Mouse (Mus musculus): ENCODE measurements at regions not wholly inside any gene's neighbourhood (a gene's known extent, or its start where the extent isn't known, plus 50 kb on each side); places are given as distances from the start of the nearest gene placed in this dataset.
"Not testable (repeated sequence)": the region's sequence is repeated elsewhere in the genome, so short reads cannot be mapped to it uniquely, and the experiment has no call there.

GRCm38 (mm10) chr12:69524337-69525035, 58.3 kb downstream of the Vcpkmt start:
- no peak for DNase-seq

- no peak for DNase-seq
Measured at GRCm38 (mm10) chr12:69519869-69520268, 63.0 kb downstream of the Vcpkmt start.

GRCm38 (mm10) chr12:69519028-69519427, 63.8 kb downstream of the Vcpkmt start:
- DNase-seq, result no peak

- no peak for DNase-seq
Measured at GRCm38 (mm10) chr12:69517616-69518015, 65.2 kb downstream of the Vcpkmt start.

GRCm38 (mm10) chr12:69516314-69516916, 66.4 kb downstream of the Vcpkmt start:
- peak; percentile 70 for DNase-seq

- no peak for DNase-seq
Measured at GRCm38 (mm10) chr12:69515850-69516249, 67.0 kb downstream of the Vcpkmt start.

GRCm38 (mm10) chr12:69515117-69515516, 67.7 kb downstream of the Vcpkmt start:
- DNase-seq, result no peak

- no peak for DNase-seq
Measured at GRCm38 (mm10) chr12:69513166-69513565, 69.7 kb downstream of the Vcpkmt start.

- DNase-seq, result no peak
Measured at GRCm38 (mm10) chr12:69510736-69511135, 72.1 kb downstream of the Vcpkmt start.

- not testable (repeated sequence) for DNase-seq
Measured at GRCm38 (mm10) chr12:69509180-69509579, 73.6 kb downstream of the Vcpkmt start.

GRCm38 (mm10) chr12:69507906-69508305, 74.9 kb downstream of the Vcpkmt start:
- no peak for DNase-seq

GRCm38 (mm10) chr12:69507333-69507732, 75.5 kb downstream of the Vcpkmt start:
- no peak for DNase-seq

GRCm38 (mm10) chr12:69502706-69503070, 80.1 kb downstream of the Vcpkmt start:
- DNase-seq, result no peak

- peak; percentile 81 for DNase-seq
Measured at GRCm38 (mm10) chr12:69501783-69502705, 80.8 kb downstream of the Vcpkmt start.

- DNase-seq, result no peak
Measured at GRCm38 (mm10) chr12:69501346-69501730, 81.5 kb downstream of the Vcpkmt start.

- DNase-seq, result peak; percentile 22
Measured at GRCm38 (mm10) chr12:69500600-69501345, 82.1 kb downstream of the Vcpkmt start.

- DNase-seq, result no peak
Measured at GRCm38 (mm10) chr12:69497121-69497520, 85.7 kb downstream of the Vcpkmt start.

GRCm38 (mm10) chr12:69496341-69496904, 86.4 kb downstream of the Vcpkmt start:
- no peak for DNase-seq

- no peak for DNase-seq
Measured at GRCm38 (mm10) chr12:69495776-69496175, 87.1 kb downstream of the Vcpkmt start.

- DNase-seq, result no peak
Measured at GRCm38 (mm10) chr12:69494648-69495047, 88.2 kb downstream of the Vcpkmt start.

- no peak for DNase-seq
Measured at GRCm38 (mm10) chr12:69489686-69490085, 93.1 kb downstream of the Vcpkmt start.

GRCm38 (mm10) chr12:69486903-69487302, 95.9 kb downstream of the Vcpkmt start:
- no peak for DNase-seq
